Mouse (Mus musculus) lung, postnatal 0 days (tissue): ENCODE results near the gene Glp2r.

ENCODE experiments used
- CTCF ChIP-seq: IDR thresholded peaks from 2 replicates; pipeline ENCODE4 v1.5.1; 2016; ENCODE audit warnings: antibody characterized with exemption, mild to moderate bottlenecking
- EP300 ChIP-seq: IDR thresholded peaks from 2 replicates; pipeline ENCODE4 v1.6.1; 2016; ENCODE audit warnings: antibody characterized with exemption, mild to moderate bottlenecking, control low read depth

DNA sequence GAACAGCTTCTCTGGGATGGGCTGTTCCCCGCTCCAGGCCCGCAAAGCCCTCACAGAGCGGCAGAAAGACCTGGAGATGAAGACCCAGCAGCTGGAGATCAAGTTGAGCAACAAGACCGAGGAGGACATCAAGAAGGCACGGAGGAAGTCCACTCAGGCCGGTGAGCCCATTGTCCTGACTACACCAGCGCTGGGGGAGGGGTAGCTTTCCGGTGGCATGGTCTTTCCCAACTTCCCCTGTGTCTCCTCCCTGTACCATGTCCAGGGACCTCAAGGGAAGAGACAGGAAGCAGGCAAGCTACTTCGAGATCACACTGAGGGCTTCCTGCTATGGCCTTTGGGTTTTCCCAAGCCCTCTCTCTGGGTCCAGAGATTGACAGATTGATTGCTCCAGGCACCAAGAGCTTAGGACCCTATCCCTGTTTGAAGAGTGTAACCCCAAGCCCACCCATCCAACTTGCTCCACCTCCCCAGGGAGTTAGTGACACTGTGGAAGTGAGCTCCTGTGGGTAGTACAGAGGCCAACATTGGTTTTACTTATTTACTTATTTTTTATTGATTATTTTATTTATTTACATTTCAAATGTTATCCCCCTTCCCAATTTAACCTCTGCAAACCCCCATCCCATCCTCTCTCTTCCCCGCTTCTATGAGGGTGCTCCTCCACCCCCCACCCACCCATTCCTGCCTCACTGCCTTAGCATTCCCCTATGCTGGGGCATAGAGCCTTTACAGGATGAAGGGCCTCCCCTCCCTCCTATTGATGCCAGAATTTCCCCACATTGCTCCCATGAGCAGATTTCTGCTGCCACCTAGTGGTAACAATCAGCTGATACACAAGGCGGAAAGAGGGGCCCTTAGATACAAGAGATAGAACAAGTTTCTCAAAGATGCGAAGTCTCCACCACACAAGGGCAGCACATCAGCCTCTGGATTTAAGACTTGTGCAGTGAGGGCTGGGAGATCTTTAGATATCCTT lies 95.1 kb downstream of the Glp2r start:
- TF ChIP-seq CTCF (peak; percentile 96), EP300 (peak; percentile 76)
